Mouse (Mus musculus): ENCODE measurements around the gene Neurl3. TPM values are rescaled to one million over a fixed set of nuclear protein-coding genes. Genes with fewer than 3 reads are reported as not detected.

The Neurl3 gene
- polyA plus RNA-seq (2012; ENCODE audit: low replicate concordance), result 5.3 and 6.6 TPM in 2 replicates

GRCm38 (mm10) chr1:36274455-36274854 lies at the start of gene Neurl3:
TSS of gene Neurl3 (minus strand) at chr1:36274679.

GRCm38 (mm10) chr1:36307495-36308280 lies 33.2 kb upstream of the Neurl3 start, which contains the start of gene Arid5a:
TSS of gene Arid5a (plus strand) at chr1:36307733.

GRCm38 (mm10) chr1:36244058-36244827 lies 30.2 kb downstream of the Neurl3 start, which contains the start of gene Uggt1:
TSS of gene Uggt1 (minus strand) at chr1:36244720.

Other genes starting within 250 kb of the Neurl3 start
- 100 and 155 TPM in 2 replicates for gene Hs6st1, start 206.3 kb downstream of the Neurl3 start, polyA plus RNA-seq (2012; ENCODE audit: low replicate concordance)
- 3.7 and 7.1 TPM in 2 replicates for gene Uggt1, start 30.0 kb downstream of the Neurl3 start, polyA plus RNA-seq (2012; ENCODE audit: low replicate concordance)
- 39.1 and 55.7 TPM in 2 replicates for gene Arid5a, start 33.1 kb upstream of the Neurl3 start, polyA plus RNA-seq (2012; ENCODE audit: low replicate concordance)
- gene Kansl3, start 94.5 kb upstream of the Neurl3 start, polyA plus RNA-seq (2012; ENCODE audit: low replicate concordance), result 7.5 and 26.5 TPM in 2 replicates
- not detected in 2 replicates for gene Fer1l5, start 97.6 kb upstream of the Neurl3 start, polyA plus RNA-seq (2012; ENCODE audit: low replicate concordance)
- 4.5 and 5.6 TPM in 2 replicates for gene Lman2l, start 170.6 kb upstream of the Neurl3 start, polyA plus RNA-seq (2012; ENCODE audit: low replicate concordance)
- 0.69 and 1.3 TPM in 2 replicates for gene Cnnm4, start 196.9 kb upstream of the Neurl3 start, polyA plus RNA-seq (2012; ENCODE audit: low replicate concordance)
- 17.9 and 18.7 TPM in 2 replicates for gene Cnnm3, start 237.2 kb upstream of the Neurl3 start, polyA plus RNA-seq (2012; ENCODE audit: low replicate concordance)